Mouse (Mus musculus): Measurements from ENCODE around the gene Efna2.

The Efna2 gene

DNA sequence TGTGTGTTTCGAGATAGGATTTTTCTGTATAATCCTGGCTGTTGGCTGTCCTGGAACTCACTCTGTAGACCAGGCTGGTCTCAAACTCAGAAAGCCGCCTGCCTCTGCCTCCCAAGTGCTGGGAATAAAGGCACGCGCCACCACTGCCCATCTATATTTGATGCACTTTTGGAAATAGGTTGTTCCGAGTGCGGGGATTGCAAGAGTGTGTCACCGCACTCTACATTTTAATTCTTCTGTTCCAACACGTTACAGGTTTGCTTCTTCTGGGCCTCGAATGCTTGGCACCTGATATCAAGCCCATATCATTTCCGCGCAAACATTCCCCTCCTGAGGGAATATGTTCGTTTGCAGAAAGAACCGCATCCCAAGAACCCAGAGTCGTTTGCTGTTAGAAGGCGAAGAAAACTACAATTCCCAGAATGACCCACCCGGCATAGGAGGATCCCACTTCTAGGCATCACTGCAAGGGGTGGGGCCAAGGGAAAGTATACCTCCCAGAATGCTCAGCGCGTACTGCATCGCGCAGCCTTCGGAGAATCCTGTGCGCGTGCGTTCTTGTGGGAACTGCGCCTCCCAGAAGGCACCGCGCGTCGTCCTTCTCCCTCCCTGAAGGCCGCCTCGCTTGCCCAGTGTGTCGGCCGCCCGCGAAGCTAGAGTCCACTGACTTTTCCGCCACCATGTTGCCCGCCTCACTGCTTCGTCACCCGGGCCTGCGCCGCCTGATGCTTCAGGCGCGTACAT lies 37.3 kb upstream of the Efna2 start:
- DNase-seq (ENCODE audit: low read depth, low spot score), result peak; percentile 99

DNA sequence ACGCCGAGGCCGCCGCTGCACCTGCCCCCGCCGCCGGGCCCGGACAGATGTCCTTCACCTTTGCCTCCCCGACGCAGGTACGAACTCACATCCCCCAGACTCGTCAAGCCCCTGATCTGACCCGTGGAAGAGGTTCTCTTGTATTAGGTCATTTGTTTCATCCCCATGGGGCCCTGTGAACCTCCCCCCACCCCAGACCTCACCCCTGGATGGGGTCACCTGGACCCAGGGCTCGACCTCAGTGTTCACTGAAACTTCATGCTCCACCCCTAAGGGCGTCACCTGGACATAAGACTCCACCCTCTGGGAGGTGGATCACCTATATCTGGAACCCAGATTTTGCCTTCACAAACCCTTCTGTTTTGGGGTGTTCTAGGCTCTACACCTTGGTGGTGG lies 36.8 kb upstream of the Efna2 start:
- no peak for DNase-seq (ENCODE audit: low read depth, low spot score)

DNA sequence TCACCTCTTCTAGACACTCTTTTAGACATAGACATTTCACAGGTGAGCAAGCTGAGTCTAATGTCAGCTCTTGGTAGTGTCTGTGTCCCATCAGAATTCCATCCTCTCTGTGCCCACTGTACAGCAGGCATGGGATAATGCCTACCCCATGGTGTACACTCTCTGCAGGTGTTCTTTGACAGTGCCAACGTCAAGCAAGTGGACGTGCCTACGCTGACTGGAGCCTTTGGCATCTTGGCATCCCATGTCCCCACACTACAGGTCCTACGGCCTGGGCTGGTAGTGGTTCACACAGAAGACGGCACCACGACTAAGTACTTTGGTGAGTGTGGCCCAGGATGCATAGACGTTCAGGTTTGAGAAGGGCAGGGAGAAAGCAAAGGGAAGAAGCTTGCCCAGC lies 35.6 kb upstream of the Efna2 start:
- DNase-seq (ENCODE audit: low read depth, low spot score), result no peak

DNA sequence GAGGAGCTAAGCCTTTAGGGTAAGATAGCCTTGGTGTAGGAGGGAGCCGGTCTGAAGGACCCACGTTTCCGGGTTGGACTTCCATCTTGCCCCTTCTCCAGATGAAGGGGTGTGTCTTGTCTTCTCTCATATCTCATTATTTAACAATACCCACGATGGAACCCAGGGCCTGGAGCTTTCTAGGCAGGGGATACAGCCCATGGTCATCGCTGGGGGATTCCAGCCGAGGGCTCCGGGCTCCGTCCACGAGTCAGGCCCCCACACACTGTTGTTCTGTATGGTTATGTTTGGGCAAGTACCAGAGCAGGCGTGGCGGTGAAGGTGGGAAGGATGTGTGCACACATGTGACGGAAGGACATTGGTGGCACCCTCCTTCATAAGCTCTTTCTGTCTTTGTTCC lies 35.1 kb upstream of the Efna2 start:
- no peak for DNase-seq (ENCODE audit: low read depth, low spot score)

DNA sequence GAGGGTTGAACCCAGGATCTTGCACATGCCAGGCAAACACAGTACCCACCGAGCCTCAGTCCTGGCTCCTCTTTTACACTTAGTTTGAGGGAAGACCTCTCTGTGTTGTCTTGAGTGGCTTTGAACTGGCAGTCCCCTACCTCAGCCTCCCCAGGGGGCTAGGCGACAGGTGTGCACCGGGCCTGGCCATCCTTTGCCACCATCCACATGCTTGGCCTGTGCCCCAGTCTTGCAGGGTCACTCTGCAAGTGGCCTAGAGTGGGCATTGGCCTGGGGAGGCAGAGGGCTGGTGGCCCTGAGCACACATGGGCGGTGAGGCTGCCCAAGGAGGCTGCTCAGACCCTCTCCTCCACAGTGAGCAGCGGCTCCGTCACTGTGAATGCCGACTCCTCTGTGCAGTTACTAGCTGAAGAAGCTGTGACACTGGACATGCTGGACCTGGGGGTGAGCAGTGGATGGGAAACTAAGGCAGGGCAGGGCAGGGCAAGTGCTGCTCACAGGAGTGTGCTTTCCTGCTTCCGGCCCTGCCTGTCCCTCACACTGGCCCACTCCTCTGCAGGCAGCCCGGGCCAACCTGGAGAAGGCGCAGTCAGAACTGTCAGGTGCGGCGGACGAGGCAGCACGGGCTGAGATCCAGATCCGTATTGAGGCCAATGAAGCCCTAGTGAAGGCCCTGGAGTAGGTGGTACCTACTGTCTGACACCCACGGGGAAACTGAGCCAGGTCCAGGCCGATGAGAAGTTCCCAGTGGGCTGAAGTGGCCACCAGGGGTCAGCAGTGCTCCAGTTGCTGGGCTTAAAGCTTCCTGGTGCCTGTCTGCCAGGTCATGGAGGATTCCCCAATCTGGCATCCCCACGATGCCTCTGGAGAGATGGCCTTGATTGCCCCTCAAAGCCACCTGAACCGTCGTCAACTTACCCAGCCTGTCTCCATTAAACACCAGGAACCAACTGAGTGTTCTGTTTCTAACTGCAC lies 34.1 kb upstream of the Efna2 start:
- DNase-seq (ENCODE audit: low read depth, low spot score), result no peak

DNA sequence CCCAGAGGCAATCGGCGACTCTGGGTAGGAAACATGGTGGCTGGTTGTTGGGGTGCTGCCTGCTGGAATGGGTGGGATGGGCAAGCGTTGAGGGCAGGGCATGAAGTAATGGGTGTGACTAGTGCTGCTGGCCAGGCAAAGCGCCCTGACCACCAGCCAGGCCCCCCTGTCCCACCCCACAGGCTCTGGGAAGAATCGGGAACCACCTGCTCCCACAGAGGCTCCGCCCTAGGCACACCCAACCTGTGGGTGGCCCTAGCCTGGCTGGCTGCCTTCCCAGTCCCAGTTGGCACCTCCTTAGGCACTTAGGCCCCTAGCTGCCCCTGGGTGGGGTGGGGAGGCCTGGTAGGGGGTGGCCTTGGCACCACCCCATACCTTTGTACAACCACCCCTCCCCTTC lies 33.4 kb upstream of the Efna2 start:
- no peak for DNase-seq (ENCODE audit: low read depth, low spot score)

DNA sequence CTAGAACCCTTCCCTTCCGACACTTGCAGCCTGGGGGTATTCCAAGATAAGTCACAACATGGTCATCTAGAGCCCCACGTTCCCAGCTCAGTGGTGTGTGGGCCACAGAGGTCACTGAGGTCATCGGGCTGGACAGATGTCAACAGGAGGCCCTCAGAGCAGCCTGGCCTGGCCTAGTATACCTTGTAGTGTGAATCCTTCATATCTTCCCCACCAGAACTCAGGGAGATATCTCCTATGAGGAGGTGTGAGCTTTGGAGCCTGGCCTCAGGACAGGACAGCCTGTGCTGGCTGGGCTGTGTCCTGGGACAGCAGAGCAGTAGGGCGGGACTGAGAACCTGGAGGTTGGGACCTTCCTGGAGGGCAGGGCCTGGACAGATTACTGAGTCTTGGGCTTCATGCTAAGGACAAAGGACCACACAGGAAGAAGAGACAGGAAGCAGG lies 32.7 kb upstream of the Efna2 start:
- no peak for DNase-seq (ENCODE audit: low read depth, low spot score)

DNA sequence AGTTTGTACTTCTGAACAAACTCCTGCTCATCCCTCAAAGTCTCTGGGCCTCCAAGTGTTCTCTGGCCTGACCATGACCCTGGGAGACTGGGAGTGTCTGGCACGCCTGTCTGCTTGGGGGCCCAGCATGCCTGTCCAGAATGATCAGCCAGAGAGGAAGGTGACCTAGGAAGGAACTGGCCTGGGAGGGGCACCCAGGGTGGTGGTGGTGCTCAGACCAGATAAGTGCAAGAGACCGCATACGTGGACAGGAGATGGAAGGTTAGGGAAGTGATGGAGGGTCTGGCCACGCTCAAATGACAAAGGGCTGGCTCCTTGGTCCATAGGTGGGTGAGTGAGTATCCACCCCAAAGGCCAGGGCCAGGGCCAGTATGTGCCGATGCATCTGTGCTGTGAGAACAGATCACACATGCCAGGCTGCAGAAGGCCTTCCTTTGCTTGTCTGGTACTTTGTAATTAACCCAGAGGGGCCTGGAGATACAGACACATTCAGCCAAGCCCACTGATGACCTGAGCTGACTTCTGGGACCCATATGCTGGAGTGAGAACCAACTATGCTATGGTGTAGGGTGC lies 32.0 kb upstream of the Efna2 start:
- no peak for DNase-seq (ENCODE audit: low read depth, low spot score)

DNA sequence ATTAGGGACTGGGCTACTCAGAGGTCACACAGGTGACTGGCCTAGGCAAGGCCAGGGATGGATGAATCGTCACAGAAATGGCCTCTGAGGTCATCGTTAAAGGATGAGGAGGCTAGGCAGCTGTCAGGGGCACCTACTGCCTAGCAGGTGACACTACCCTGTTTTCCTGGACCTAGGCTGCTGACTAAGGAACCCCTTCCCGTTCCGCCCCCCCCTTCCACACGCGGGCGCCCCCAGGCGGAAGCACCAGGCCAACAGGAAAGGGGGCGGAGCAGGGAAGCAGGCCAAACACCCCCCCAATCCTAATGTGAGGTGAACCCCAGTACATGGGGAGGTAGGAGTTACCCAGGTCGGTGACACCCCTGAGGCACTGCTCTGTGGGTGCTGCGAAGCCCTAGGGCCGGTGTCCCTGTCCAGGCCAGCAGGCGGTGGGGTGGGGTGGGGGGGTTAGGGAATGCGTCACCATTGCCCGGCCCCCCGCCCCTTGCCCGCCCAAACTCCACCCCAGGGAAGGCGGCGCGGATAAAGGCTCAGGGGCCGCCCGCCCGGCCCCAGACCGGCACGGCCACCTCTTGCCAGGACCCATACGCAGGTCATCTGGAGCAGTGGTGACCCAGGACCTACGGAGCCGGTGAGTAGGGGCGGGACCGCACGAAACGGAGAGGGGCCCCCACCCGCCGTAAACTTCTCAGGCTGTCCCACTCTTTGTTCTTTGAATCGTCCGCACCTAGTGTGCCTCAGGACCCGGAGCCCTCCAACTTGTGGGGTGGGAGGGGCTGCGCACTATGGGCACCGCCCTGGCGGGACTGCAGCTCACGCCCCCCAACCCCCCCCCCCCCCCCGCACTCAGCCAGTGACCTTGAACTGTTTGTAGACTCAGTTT lies 31.3 kb upstream of the Efna2 start, which contains the start of gene Midn:
TSS of gene Midn (plus strand) at position 554 of the 883 bp plus-strand sequence.
- DNase-seq (ENCODE audit: low read depth, low spot score), result no peak

DNA sequence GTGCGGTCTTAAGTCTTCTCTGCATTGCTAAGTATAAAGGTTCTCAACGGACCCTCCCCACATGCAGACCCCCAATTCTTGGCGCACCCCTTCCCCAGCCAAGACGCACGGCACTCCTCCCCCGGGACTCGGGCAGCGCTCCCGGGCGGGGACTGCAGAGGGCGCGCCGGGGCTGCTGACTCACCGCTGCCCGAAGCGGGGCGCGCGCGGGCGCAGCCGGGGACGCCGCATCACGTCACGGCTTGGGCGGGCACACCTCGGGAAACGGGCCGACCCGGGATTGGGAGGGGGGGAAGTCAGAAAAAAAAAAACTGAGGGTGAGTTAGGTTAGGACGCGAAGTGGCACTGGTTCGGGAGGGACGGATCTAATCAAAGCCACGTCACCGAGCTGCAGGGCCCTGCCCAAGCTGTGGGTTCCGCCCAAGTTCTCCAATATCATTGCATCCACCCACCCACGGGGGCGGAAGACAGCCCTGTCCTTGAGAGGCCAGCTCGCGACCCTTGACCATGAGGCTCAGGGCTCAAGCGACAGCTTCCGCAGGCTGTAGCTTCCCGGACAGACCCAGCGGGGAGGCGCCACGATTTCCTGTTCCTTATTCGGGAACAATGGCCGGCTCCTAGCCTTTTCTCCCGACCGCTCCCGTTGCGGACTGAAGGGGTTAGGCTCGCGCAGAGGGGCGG lies 30.5 kb upstream of the Efna2 start:
- peak; percentile 81 for DNase-seq (ENCODE audit: low read depth, low spot score)

DNA sequence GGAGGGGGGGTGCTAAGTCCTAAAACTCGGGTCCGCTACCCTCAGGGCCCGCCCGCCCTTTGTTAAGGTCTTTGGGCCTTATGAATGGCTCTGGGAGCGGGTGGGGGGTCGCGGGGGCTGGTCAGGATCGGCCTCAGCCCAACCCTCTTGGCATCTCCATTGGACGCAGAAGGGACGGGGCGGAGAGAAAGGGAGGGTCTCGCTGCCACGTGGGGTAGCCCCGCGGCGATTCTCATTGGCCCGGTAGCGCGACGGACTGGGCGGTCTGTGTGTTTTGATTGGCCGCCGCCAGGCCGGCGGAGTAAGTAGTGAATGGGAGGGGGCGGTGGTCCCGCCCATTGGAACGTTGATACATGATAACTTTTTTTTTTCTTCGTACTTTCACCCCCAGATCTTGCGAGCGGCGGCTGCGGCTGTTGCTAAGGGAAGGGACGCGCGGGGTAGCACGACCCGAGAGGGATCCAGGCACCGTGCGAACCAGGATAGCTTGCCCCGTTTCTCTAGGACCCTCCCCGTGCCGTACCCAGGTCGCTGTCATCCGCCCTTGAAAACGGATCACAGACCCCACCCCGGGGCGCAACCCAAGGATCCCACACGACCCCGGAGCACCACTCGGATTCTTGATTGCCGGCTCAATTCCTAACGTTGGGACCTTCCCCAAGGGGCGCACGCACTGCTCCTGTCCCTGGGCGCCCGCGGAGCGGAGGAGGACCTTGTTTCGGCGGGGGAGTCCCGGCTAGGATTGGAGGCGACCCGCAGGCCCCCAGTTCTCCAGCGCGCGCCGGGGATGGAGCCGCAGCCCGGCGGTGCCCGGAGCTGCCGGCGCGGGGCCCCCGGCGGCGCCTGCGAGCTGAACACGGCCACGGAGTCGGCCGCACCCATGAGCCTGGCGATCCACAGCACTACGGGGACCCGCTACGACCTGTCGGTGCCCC lies 29.7 kb upstream of the Efna2 start:
- DNase-seq (ENCODE audit: low read depth, low spot score), result peak; percentile 98

DNA sequence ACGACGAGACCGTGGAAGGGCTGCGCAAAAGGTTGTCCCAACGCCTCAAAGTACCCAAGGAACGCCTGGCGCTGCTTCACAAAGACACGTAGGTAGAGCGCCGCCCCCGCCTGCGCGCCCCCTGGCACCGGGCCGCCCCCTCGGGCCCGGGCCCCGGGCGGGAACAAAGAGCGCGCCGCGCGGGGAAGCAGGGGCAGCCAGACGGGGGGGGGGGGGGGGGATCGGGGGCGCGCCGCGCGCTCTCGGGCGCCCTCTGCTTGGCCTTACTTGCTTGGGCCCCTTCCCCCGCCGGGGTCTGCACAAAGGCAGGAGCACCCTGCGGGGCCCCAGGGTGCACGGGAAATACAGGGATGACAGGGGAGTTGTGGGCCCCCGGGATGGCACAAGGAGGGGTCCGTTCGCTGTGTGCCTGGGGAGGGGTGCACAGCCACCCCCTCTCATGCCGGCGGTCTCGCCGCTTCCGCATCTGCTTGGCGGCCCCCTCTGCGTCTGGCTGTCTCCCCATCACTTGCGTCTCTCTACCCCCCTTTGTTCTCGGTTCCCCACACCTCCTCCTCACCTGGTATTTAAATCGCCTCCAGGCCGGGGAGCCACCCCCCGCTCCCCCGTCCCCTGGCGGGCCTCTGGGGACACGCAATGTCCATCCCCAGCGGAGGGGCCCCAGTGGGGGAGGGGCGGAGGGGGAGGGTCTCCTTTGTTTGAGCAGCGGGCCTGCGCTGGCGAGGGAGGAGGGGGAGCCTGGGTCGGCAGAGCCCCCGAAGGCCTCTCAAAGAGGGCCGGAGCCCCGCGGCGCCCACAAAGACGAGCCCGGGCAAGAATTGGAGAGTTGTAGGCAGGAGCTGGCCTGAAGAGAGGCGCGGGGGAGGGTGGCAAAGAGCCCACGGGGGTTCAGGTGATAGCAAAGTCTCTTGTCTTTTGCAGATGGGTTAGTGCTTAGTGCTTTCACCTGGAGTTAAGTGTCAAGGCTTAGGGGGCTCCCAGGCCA lies 28.8 kb upstream of the Efna2 start:
- no peak for DNase-seq (ENCODE audit: low read depth, low spot score)

DNA sequence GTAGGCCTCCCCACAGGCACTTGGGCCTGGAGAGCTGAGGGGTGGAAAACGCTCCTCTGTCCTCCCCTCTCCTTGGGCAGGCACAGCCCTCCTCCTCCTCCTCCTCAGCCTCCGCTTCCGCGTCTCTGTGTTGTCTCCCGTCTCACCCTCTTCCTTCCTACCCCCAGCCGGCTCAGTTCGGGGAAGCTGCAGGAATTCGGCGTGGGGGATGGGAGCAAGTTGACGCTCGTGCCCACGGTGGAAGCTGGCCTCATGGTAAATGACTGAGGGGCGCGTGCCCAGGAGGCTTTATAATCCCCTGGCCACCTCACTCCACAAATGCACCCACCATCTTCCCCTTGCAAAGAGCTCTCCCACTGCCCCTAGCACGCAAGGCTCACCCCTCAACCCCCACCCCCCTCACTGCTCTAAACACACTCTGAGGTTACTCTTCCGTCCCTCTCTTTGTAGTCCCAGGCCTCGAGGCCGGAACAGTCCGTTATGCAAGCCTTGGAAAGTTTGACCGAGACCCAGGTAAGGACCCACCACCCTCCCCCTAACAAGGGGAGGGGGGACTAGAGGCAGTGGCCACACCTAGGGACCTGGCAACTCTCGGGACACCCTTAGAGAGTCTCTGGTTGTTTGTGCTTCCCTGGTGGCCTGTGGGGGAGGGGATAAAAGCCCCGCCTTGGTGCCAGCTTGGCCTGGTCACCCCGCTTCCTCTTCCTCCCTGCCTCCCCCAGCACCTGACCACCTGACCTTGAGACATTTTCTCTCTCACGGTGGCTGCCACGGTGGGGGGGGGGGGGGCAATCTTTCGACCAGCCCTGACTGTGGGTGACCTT lies 27.9 kb upstream of the Efna2 start:
- no peak for DNase-seq (ENCODE audit: low read depth, low spot score)

DNA sequence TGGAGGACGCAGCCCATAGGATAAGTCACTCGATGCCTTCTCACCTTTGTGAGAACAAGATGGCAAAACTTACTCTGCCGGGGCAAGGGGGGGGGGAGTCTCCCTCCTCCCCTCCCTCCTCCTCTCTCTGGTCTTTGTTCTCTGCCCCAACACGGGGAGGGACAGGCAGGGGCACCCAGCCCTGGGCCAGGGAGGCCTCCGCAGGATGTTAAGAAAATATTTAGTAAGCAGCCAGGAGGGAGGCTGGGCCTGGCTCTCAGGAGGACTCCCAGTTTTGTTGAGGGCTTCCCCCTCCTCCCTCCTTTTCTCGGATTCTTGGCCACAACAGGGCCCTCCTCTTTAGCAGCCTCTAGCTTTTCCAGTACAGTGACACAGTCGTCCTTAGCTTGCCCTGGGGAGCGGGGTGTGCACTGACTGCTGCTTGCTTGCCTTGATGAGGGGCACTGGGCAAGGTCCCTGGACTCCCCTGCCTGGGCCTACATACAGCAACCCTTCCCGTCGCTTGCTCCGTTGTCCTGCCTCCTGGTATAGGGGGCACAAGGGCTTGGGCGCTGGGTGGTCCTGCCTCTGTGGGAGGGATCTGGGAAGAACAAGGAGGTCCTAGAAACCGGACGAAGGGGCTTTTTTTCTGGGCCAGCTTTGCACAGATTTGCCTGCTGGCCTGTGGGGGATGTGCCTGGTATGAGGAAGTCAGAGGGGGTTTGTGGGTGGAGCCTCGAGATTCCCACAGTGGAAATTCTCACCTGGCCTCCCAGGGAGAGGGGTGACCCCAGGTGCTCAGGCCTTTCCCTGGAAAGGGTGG lies 27.0 kb upstream of the Efna2 start:
- DNase-seq (ENCODE audit: low read depth, low spot score), result no peak

DNA sequence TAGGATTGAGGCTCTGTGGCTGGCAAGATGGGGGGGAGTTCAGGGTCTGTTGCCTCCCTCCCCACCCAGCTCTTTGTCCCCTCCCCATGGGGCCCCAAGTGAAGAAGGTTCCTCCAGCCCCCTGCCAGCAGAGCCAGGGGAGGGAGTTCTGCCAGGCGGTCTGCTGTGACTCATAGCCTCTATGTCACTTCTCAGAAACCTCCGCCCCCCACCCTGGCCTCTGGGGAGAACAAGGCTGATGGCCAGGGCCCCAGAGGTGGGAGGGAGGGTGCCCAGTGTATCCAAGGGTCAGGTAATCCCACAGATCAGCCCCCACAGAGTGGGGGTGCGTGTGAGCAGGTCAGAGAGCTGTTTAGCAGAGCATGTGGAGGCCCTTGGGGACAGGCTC lies 26.4 kb upstream of the Efna2 start:
- DNase-seq (ENCODE audit: low read depth, low spot score), result no peak

DNA sequence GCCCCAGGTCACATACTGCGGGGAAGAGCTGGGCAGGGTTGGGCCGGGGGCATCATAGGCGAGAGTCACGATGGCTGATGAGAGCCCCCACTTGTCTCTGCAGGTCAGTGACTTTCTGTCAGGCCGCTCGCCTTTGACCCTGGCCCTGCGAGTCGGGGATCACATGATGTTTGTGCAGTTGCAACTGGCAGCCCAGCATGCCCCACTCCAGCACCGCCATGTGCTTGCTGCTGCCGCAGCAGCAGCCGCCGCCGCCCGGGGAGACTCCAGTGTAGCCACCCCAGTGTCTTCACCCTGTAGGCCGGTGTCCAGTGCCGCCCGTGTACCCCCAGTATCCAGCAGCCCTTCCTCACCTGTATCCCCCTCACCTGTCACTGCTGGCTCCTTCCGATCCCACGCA lies 25.6 kb upstream of the Efna2 start:
- no peak for DNase-seq (ENCODE audit: low read depth, low spot score)

DNA sequence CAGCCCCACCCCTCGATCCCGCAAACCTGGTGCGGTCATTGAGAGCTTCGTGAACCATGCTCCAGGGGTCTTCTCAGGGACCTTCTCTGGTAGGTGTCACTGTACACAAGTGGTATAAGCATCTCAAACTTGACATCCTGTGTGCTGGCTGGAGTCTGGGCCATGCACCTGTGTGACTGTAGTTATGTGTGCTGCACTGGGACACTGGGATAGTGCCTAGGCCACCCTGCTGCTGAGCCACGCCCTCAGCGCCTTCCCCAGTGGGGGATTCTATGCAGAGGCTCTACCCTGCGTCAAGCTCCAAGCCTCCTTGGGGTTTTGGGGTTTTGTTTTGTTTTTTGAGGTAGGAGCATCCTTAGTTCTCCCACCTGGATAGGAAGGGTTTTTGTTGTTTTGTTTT lies 24.9 kb upstream of the Efna2 start:
- DNase-seq (ENCODE audit: low read depth, low spot score), result no peak

All from telencephalon, adult 2 months (tissue).